Mouse (Mus musculus): ENCODE results near the gene Pbx2. TPM values are rescaled to one million over a fixed set of nuclear protein-coding genes. Genes with fewer than 3 reads are reported as not detected.
A peak's percentile ranks its signal among the peaks of the same experiment; 100 is the strongest.

Gene Pbx2
- polyA plus RNA-seq, 1 experiment from 2014 or later = 8.5 TPM

- H3K4me2 ChIP-seq (ENCODE audit: low read depth, low read length) = peak overlapping the region; percentile 83
- ATAC-seq (ENCODE audit: low read depth) = peak; percentile 58
- peak overlapping the region; percentile 64 for H3K4me3 ChIP-seq (ENCODE audit: low read length)
- H3K27ac ChIP-seq (ENCODE audit: low read length) = peak overlapping the region; percentile 98
- no peaks in the 10 kb centered on the region for H3K27me3 ChIP-seq (ENCODE audit: control insufficient read depth, insufficient read depth, low read depth, low read length)
- H3K4me1 ChIP-seq (replicated peaks; ENCODE audit: control insufficient read depth, insufficient read depth, low read length) = peaks cover 69% of the 10 kb centered on the region
- H3K9ac ChIP-seq (ENCODE audit: low read length) = peak overlapping the region; percentile 97
- H3K9me3 ChIP-seq (ENCODE audit: control insufficient read depth, low read length) = no peaks in the 10 kb centered on the region
- peaks cover 18% of the 10 kb centered on the region for H3K36me3 ChIP-seq (ENCODE audit: control insufficient read depth, insufficient read depth, low read length)
- WGBS = 1% methylated on average over 19 of the region's 35 CpGs
Measured at GRCm38 (mm10) chr17:34591994-34592375, 919 bp downstream of the Pbx2 start.

GRCm38 (mm10) chr17:34592581-34593549, 1.8 kb downstream of the Pbx2 start:
- under 1% methylated on average over 29 of the region's 32 CpGs for WGBS
- Histone ChIP-seq H3K9me3 (ENCODE audit: control insufficient read depth, low read length) (no peaks in the 10 kb centered on the region), H3K4me3 (ENCODE audit: low read length) (peak overlapping the region; percentile 64), H3K27ac (ENCODE audit: low read length) (peak overlapping the region; percentile 98), H3K27me3 (ENCODE audit: control insufficient read depth, insufficient read depth, low read depth, low read length) (no peaks in the 10 kb centered on the region), H3K9ac (ENCODE audit: low read length) (peak overlapping the region; percentile 97), H3K4me2 (ENCODE audit: low read depth, low read length) (peak overlapping the region; percentile 83), H3K4me1 (replicated peaks; ENCODE audit: control insufficient read depth, insufficient read depth, low read length) (peaks cover 69% of the 10 kb centered on the region), H3K36me3 (ENCODE audit: control insufficient read depth, insufficient read depth, low read length) (peaks cover 18% of the 10 kb centered on the region)
- ATAC-seq (ENCODE audit: low read depth) = peak; percentile 8

- peaks cover 18% of the 10 kb centered on the region for H3K36me3 ChIP-seq (ENCODE audit: control insufficient read depth, insufficient read depth, low read length)
- ATAC-seq (ENCODE audit: low read depth) = no peak
- 36% methylated on average over 31 of the region's 34 CpGs for WGBS
- peak overlapping the region; percentile 64 for H3K4me3 ChIP-seq (ENCODE audit: low read length)
- peaks cover 67% of the 10 kb centered on the region for H3K4me1 ChIP-seq (replicated peaks; ENCODE audit: control insufficient read depth, insufficient read depth, low read length)
- peak overlapping the region; percentile 98; the same call in 1 of the 2 replicates for H3K27ac ChIP-seq (ENCODE audit: low read length)
- H3K27me3 ChIP-seq (ENCODE audit: control insufficient read depth, insufficient read depth, low read depth, low read length) = no peaks in the 10 kb centered on the region
- no peaks in the 10 kb centered on the region for H3K9me3 ChIP-seq (ENCODE audit: control insufficient read depth, low read length)
- H3K9ac ChIP-seq (ENCODE audit: low read length) = peak overlapping the region; percentile 97
- H3K4me2 ChIP-seq (ENCODE audit: low read depth, low read length) = peak overlapping the region; percentile 83
Measured at GRCm38 (mm10) chr17:34593752-34594525, 2.9 kb downstream of the Pbx2 start.

GRCm38 (mm10) chr17:34596098-34596497, 5.0 kb downstream of the Pbx2 start:
- WGBS = 38% methylated on average over 8 of the region's 8 CpGs
- no peak for ATAC-seq (ENCODE audit: low read depth)
- peaks cover 26% of the 10 kb centered on the region for H3K36me3 ChIP-seq (ENCODE audit: control insufficient read depth, insufficient read depth, low read length)
- H3K9me3 ChIP-seq (ENCODE audit: control insufficient read depth, low read length) = no peaks in the 10 kb centered on the region
- H3K9ac ChIP-seq (ENCODE audit: low read length) = no peak overlapping the region
- H3K4me2 ChIP-seq (ENCODE audit: low read depth, low read length) = no peak overlapping the region; the same call in 1 of the 2 replicates
- H3K27ac ChIP-seq (ENCODE audit: low read length) = peak overlapping the region; percentile 35; the same call in 1 of the 2 replicates
- H3K4me3 ChIP-seq (ENCODE audit: low read length) = no peak overlapping the region
- H3K27me3 ChIP-seq (ENCODE audit: control insufficient read depth, insufficient read depth, low read depth, low read length) = no peaks in the 10 kb centered on the region
- peaks cover 50% of the 10 kb centered on the region for H3K4me1 ChIP-seq (replicated peaks; ENCODE audit: control insufficient read depth, insufficient read depth, low read length)

GRCm38 (mm10) chr17:34597566-34598095, 6.6 kb downstream of the Pbx2 start, which contains the start of gene Ager:
Ager (plus strand) TSS chr17:34597862.
- Histone ChIP-seq H3K4me1 (replicated peaks; ENCODE audit: control insufficient read depth, insufficient read depth, low read length) (peaks cover 50% of the 10 kb centered on the region), H3K9ac (ENCODE audit: low read length) (peak within 1 kb of the TSS; percentile 66), H3K4me3 (ENCODE audit: low read length) (peak within 1 kb of the TSS; percentile 40), H3K4me2 (ENCODE audit: low read depth, low read length) (peak within 1 kb of the TSS; percentile 49), H3K27ac (ENCODE audit: low read length) (peak within 1 kb of the TSS; percentile 87), H3K9me3 (ENCODE audit: control insufficient read depth, low read length) (no peaks in the 10 kb centered on the region), H3K36me3 (ENCODE audit: control insufficient read depth, insufficient read depth, low read length) (peaks cover 29% of the 10 kb centered on the region), H3K27me3 (ENCODE audit: control insufficient read depth, insufficient read depth, low read depth, low read length) (no peaks in the 10 kb centered on the region)
- peak; percentile 70 for ATAC-seq (ENCODE audit: low read depth)
- 14% methylated on average over 6 of the region's 6 CpGs for WGBS

- ATAC-seq (ENCODE audit: low read depth) = no peak
- Histone ChIP-seq H3K4me2 (ENCODE audit: low read depth, low read length) (no peak overlapping the region), H3K4me1 (replicated peaks; ENCODE audit: control insufficient read depth, insufficient read depth, low read length) (peaks cover 44% of the 10 kb centered on the region), H3K9me3 (ENCODE audit: control insufficient read depth, low read length) (no peaks in the 10 kb centered on the region), H3K9ac (ENCODE audit: low read length) (no peak overlapping the region), H3K27ac (ENCODE audit: low read length) (no peak overlapping the region), H3K27me3 (ENCODE audit: control insufficient read depth, insufficient read depth, low read depth, low read length) (no peaks in the 10 kb centered on the region), H3K36me3 (ENCODE audit: control insufficient read depth, insufficient read depth, low read length) (peaks cover 20% of the 10 kb centered on the region), H3K4me3 (ENCODE audit: low read length) (no peak overlapping the region)
- 73% methylated on average over 9 of the region's 9 CpGs for WGBS
Measured at GRCm38 (mm10) chr17:34599891-34600290, 8.8 kb downstream of the Pbx2 start.

GRCm38 (mm10) chr17:34601796-34602195, 10.7 kb downstream of the Pbx2 start:
- peaks cover 11% of the 10 kb centered on the region for H3K36me3 ChIP-seq (ENCODE audit: control insufficient read depth, insufficient read depth, low read length)
- no peak overlapping the region for H3K4me2 ChIP-seq (ENCODE audit: low read depth, low read length)
- no peak overlapping the region for H3K27ac ChIP-seq (ENCODE audit: low read length)
- H3K4me3 ChIP-seq (ENCODE audit: low read length) = no peak overlapping the region
- H3K9me3 ChIP-seq (ENCODE audit: control insufficient read depth, low read length) = no peaks in the 10 kb centered on the region
- 75% methylated on average over 12 of the region's 12 CpGs for WGBS
- no peaks in the 10 kb centered on the region for H3K27me3 ChIP-seq (ENCODE audit: control insufficient read depth, insufficient read depth, low read depth, low read length)
- H3K9ac ChIP-seq (ENCODE audit: low read length) = no peak overlapping the region
- H3K4me1 ChIP-seq (replicated peaks; ENCODE audit: control insufficient read depth, insufficient read depth, low read length) = peaks cover 33% of the 10 kb centered on the region
- no peak for ATAC-seq (ENCODE audit: low read depth)

DNA sequence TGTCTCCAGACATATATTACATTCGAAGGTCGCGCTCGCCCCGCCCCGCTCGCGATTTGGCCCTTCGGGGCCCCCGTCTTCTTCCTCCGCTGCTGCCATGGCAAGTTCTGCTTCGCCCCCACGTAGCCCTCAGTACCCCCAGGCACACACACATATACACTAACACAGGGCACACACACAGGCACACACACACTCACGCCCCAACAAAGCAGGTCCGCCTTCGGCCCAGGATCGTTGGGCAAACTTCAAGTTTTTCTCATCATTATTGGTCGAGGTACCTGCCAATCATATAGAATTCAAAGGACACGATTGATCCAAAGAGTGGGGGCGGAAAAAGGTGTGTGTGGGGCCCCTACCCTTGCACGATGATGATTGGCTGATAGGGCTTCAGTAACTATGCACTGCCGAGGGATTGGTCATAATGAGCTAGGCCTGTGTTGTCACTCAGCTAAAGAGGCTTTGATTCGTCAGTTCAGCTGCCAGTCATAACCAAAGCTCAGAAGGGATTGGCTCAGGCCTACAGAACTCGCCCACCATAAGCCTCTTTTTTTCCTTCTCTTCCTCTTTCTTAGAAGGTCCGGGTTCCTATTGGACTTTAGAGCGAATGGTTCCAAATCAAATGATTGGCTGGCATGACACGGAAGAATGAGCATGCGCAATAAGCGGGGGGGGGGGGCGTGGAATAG, 12.5 kb downstream of the Pbx2 start, which contains the start of gene Rnf5:
TSS of gene Rnf5 (minus strand) at position 316 of the 686 bp plus-strand sequence.
- peaks cover 31% of the 10 kb centered on the region for H3K4me1 ChIP-seq (replicated peaks; ENCODE audit: control insufficient read depth, insufficient read depth, low read length)
- under 1% methylated on average over 30 of the region's 30 CpGs for WGBS
- H3K36me3 ChIP-seq (ENCODE audit: control insufficient read depth, insufficient read depth, low read length) = peaks cover 11% of the 10 kb centered on the region
- H3K9me3 ChIP-seq (ENCODE audit: control insufficient read depth, low read length) = no peaks in the 10 kb centered on the region
- H3K27me3 ChIP-seq (ENCODE audit: control insufficient read depth, insufficient read depth, low read depth, low read length) = no peaks in the 10 kb centered on the region
- peak within 1 kb of the TSS; percentile 83 for H3K9ac ChIP-seq (ENCODE audit: low read length)
- peak within 1 kb of the TSS; percentile 88 for H3K4me2 ChIP-seq (ENCODE audit: low read depth, low read length)
- peak within 1 kb of the TSS; percentile 91 for H3K27ac ChIP-seq (ENCODE audit: low read length)
- H3K4me3 ChIP-seq (ENCODE audit: low read length) = peak within 1 kb of the TSS; percentile 88
- peak; percentile 93 for ATAC-seq (ENCODE audit: low read depth)

All from lung, embryonic 16.5 days (tissue).